Mouse (Mus musculus) kidney, adult 2 months (tissue): ENCODE results near the gene Oas1c. TPM values are rescaled to one million over a fixed set of nuclear protein-coding genes. Genes with fewer than 3 reads are reported as not detected.
"Not testable (repeated sequence)": the region's sequence is repeated elsewhere in the genome, so short reads cannot be mapped to it uniquely, and the experiment has no call there.

Experiments used
- DNase-seq: peaks from one replicate; pipeline ENCODE4 v3.0.0; 2021
- H3K27ac ChIP-seq: fragments of 200-500 bp; 2 replicates; pipeline ENCODE4 v1.5.1; 2012; ENCODE audit warnings: low read depth, low read length, control low read depth, inconsistent platforms; ENCODE audit not compliant: insufficient read depth
- H3K27me3 ChIP-seq: fragments of 200-500 bp; replicated peaks from 2 replicates; pipeline ENCODE4 v1.6.1; 2012; ENCODE audit warnings: mild to moderate bottlenecking, moderate library complexity, low read length, inconsistent platforms; ENCODE audit not compliant: control insufficient read depth, insufficient read depth
- H3K36me3 ChIP-seq: fragments of 200-500 bp; 2 replicates; pipeline ENCODE4 v1.6.1; 2012; ENCODE audit warnings: mild to moderate bottlenecking, moderate library complexity, low read length, inconsistent platforms; ENCODE audit not compliant: control insufficient read depth, insufficient read depth
- H3K4me1 ChIP-seq: fragments of 200-500 bp; 2 replicates; pipeline ENCODE4 v1.6.1; 2011; ENCODE audit warnings: low read length; ENCODE audit not compliant: control insufficient read depth, insufficient read depth
- H3K4me3 ChIP-seq: fragments of 200-500 bp; 2 replicates; pipeline ENCODE4 v1.5.1; 2011; ENCODE audit warnings: mild to moderate bottlenecking, low read depth, low read length, control low read depth; ENCODE audit not compliant: insufficient read depth
- CTCF ChIP-seq: fragments of 200-500 bp; conservative IDR thresholded peaks from 2 replicates; pipeline ENCODE4 v1.5.1; 2011; ENCODE audit warnings: low read depth, mild to moderate bottlenecking, control low read depth, low read length, moderate library complexity, mixed read lengths; ENCODE audit not compliant: insufficient read depth, insufficient read length
- POLR2A ChIP-seq: fragments of 200-500 bp; IDR thresholded peaks from one replicate; pipeline ENCODE4 v1.6.1; 2011; ENCODE audit warnings: low read depth, low read length, control low read depth
- WGBS: fragments of 180-500 bp; shearing (Covaris S2); methylation state at CpG from one replicate; pipeline ENCODE4 v1.1.7; 2018; 5-methylcytosine and 5-hydroxymethylcytosine counted together
- polyA plus RNA-seq: library from polyadenylated mRNA; depleted of rRNA; stranded (reverse); fragments of >200 nt; gene quantifications from 2 replicates; pipeline ENCODE4 v1.2.3, GENCODE M21; 2012

Gene Oas1c
- polyA plus RNA-seq, 1 experiment = 2.6 TPM

DNA sequence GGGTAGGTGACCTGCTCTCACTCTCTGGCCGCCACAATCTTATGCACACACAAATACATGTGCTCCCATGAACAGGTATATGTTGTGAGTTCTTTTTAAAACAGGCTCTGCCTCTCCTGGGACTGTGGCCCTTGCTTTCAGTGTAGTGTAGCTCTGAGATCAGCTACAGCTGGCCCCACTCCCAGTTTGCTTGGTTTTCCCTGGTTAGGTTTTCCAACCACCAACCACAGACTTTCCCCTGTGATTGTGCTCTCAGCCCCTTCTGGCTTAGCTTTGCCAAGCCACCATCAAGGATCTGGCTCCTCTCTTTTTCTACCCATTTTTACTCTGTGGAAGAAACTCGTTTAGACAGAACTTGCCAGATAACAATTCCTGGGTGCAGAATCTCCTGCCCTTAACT, 8.7 kb downstream of the Oas1c start:
- TF ChIP-seq CTCF = no peak
- no peak for TF ChIP-seq POLR2A
- DNase-seq = no peak
- Histone ChIP-seq H3K27ac (no peak overlapping the region), H3K4me3 (no peak overlapping the region), H3K36me3 (no peaks in the 10 kb centered on the region), H3K4me1 (no peaks in the 10 kb centered on the region), H3K27me3 (no peaks in the 10 kb centered on the region)
- 68% methylated on average over 2 of the region's 2 CpGs for WGBS

- not testable (repeated sequence) for H3K4me3 ChIP-seq
Measured at GRCm38 (mm10) chr5:120798943-120799342, 13.4 kb downstream of the Oas1c start.

GRCm38 (mm10) chr5:120798147-120798546, 14.2 kb downstream of the Oas1c start:
- 72% methylated on average over 5 of the region's 5 CpGs for whole genome bisulfite sequencing

More at GRCm38 (mm10) chr5:120798943-120799342, 13.4 kb downstream of the Oas1c start:
- H3K27me3 ChIP-seq, DNase-seq, H3K4me1 ChIP-seq, H3K27ac ChIP-seq, H3K36me3 ChIP-seq: not testable (repeated sequence)
- WGBS = 71% methylated on average over 2 of the region's 2 CpGs

DNA sequence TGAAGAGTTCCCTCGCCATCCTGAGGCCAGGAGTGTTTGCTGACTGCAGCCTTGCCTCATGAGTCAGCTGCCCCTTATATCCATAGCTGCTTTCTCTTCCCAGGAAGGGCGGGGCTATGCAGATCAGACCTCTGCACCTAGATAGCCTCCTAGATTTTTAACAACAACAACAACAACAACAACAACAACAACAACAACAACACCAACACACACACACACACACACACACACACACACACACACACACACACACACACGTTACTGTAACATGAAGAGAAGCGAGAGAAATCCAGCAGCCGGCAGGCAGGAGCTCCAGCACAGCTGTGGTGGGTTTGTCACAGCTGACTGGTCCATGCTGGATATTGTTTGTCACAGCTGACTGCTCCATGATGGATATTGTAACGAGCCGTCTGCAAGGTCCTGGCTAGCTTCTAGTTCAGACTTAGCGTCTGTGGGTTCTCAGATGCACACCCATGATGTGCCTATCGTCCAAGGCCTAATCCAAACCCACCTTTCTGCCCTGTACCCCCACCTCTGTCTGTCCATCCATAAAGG, 16.8 kb downstream of the Oas1c start, which contains the start of gene Oas1e:
TSS of gene Oas1e (minus strand) at position 51 of the 555 bp plus-strand sequence.
- DNase-seq, H3K27ac ChIP-seq, H3K4me1 ChIP-seq, H3K27me3 ChIP-seq, H3K4me3 ChIP-seq, H3K36me3 ChIP-seq: not testable (repeated sequence)
- WGBS = 48% methylated on average over 9 of the region's 9 CpGs

More at GRCm38 (mm10) chr5:120798147-120798546, 14.2 kb downstream of the Oas1c start:
- not testable (repeated sequence) for H3K4me1 ChIP-seq, DNase-seq, H3K36me3 ChIP-seq, H3K4me3 ChIP-seq, H3K27me3 ChIP-seq, H3K27ac ChIP-seq

DNA sequence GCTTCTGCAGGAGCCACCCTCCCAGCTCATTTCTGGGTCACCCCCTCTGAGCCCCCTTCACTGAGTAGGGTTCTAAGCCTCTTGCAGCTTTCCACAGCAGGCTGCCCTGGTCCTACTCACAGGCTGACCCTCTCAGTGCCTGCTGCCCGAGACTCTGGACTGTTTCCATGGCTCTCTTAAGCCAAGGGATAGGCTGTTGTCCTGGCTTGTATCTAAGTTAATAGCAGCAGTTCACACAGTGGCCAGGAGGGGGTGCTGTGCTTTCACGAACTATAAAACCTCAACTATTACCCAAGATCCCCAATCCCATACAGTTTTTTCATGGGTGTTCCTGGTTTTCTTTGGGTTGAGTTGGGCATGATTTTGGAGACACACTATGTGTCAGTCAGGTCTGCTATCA, 19.3 kb downstream of the Oas1c start:
- no peak for TF ChIP-seq POLR2A
- TF ChIP-seq CTCF = peak; percentile 65
- WGBS = 15% methylated on average over 2 of the region's 2 CpGs
- H3K4me3 ChIP-seq = no peak overlapping the region
- H3K27me3 ChIP-seq = no peaks in the 10 kb centered on the region
- H3K27ac ChIP-seq = no peak overlapping the region
- peak; percentile 53 for DNase-seq
- H3K36me3 ChIP-seq = no peaks in the 10 kb centered on the region
- no peaks in the 10 kb centered on the region for H3K4me1 ChIP-seq

GRCm38 (mm10) chr5:120787042-120787441, 25.3 kb downstream of the Oas1c start:
- 49% methylated on average over 3 of the region's 3 CpGs for WGBS
- no peaks in the 10 kb centered on the region for H3K27me3 ChIP-seq
- TF ChIP-seq POLR2A (no peak), CTCF (no peak)
- no peaks in the 10 kb centered on the region for H3K4me1 ChIP-seq
- DNase-seq = no peak
- H3K4me3 ChIP-seq = no peak overlapping the region
- no peaks in the 10 kb centered on the region for H3K36me3 ChIP-seq
- no peak overlapping the region for H3K27ac ChIP-seq

- Histone ChIP-seq H3K4me3 (no peak overlapping the region), H3K36me3 (no peaks in the 10 kb centered on the region), H3K27ac (no peak overlapping the region), H3K4me1 (no peaks in the 10 kb centered on the region), H3K27me3 (no peaks in the 10 kb centered on the region)
- WGBS = 70% methylated on average over 2 of the region's 2 CpGs
- DNase-seq = no peak
- TF ChIP-seq POLR2A (no peak), CTCF (no peak)
Measured at GRCm38 (mm10) chr5:120782446-120782845, 29.9 kb downstream of the Oas1c start.

GRCm38 (mm10) chr5:120781646-120782045, 30.7 kb downstream of the Oas1c start:
- H3K27ac ChIP-seq = no peak overlapping the region
- H3K27me3 ChIP-seq = no peaks in the 10 kb centered on the region
- no peak overlapping the region for H3K4me3 ChIP-seq
- TF ChIP-seq POLR2A (no peak), CTCF (no peak)
- no peaks in the 10 kb centered on the region for H3K36me3 ChIP-seq
- 94% methylated on average over 1 of the region's 1 CpGs for WGBS
- no peaks in the 10 kb centered on the region for H3K4me1 ChIP-seq
- no peak for DNase-seq
